Mouse (Mus musculus): ENCODE measurements around the gene Kif5a.
A peak's percentile ranks its signal among the peaks of the same experiment; 100 is the strongest.

Gene Kif5a

DNA sequence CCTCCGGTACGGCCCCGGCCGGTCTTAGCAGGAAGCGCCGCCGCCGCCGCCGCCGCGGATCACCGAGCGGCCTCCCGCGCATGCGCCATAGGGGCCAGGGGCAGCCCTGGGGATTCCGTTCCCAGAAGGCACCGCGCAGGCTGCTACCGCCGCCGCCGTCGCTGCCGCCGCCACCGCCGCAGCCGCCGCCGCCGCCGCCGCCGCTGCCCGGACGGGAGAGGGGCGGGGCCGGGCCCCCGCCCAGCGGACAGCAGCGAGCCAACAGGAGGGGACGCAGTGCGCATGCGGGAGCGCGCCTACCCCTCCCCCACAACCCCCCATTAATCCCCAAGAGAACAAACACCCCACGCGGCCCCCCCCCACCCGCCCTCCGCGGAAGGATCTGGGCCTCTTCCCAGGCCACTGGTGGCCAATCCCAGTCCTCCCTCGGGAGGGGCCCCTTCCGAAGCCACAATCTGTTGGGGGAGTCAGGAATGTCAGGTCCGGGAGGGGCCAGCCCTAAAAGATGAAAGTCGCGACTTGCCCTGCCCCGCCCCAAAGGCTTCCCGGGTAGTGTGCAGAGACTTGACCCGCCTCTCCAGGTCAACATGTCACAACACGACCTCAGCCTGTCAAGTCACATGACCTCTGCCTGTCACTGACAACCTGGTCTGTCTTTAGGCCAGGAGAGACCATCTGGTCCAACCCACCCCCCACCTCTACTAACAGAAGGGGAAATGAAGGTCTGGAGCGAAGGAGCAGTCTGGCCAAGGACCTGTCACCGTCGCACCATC is 25.8 kb upstream of the Kif5a start, which contains the start of gene Mbd6:
Gene Mbd6 (minus strand): TSS at position 219 of the 773 bp plus-strand sequence.
- DNase-seq: peak; percentile 93

DNA sequence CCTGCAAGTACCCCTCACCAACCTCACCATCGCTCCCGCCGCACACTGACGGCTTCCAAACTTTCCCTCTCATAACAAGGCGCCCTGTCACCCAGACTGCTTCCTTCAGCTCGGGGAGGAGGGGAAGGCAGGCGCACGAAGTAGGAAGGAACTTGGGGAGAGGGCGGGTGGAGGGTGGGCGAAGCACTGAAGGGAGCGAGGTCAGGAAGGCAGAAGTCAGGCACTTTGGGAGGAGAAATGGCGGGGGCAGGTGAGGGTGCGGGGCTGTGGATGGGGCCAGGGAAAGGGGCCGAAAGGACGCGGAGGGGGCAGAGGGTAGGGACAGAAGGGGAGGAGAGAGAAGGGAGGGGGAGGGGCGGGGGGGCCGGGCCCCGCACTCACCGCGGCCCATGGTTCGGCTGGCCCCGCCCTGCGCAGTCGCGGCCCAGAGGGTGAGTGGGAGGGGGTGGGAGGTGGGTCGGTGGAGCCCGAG is 25.2 kb upstream of the Kif5a start:
- peak; percentile 72 for DNase-seq

DNA sequence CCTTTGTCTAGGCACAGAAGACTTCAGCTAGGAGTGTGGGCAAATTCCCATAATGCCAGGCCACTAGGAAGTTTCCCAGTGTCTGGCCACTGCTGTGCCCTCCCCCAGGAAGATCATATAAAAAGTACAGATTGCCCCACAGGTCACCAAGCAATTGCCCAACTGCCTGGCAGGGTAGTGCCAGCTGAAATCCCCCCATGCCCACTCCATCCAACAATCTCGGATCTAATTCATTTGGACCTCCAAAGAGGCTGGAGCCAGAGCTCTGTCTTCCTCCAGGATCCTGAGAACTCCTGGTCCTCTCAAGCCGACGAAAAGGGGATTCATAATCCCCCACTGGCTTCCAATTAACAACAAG is 24.8 kb upstream of the Kif5a start:
- DNase-seq: no peak

DNA sequence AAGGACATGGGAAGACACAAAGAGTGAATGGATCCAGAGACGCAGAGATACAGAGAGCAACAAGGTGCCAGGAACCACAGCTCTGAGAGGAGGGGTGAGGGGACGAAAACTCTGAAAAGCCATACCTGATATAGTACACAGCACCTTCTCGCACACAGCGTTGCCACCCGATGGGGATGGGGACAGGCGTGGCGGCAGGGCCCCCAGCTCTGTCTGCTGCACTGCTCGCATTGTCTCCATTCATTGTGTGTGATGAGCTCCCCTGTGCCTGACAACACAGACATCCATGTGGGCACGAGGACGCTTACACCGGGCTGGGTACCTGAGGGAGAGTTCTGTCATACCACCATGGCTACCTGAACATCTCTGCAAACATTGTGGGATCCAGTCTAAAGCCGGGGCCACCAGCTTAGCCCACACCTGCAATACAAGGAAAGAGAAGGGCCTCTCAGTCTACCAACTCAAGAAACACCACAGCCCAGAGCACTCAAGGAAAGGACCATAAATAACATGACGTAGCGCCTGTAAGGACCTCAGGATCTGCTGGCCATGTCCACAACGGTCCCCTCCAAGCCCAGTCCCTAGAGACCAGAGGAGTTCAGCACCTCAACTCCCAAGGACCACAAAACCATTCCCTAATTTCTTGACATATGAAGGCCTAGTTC is 24.3 kb upstream of the Kif5a start:
- DNase-seq: no peak

DNA sequence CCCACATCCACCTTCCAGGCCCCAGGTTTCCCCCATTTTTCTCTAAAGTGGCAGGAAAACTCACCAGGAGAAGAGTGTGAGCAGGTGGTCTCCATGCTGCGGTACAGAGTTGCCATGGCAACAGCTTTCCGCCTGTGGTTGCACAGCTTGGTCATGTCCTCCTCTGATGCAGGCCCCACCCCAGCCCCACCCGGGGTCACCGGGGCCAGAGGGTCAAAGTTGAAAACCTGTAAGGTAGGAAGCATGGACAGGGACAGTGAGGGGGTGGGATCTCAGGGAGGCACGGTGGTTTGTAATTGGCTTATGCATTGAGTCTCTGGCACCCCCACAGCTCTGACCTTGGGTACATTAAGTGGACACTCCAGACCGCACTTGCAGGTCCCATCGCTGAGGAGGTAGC is 23.6 kb upstream of the Kif5a start:
- DNase-seq: peak; percentile 37

DNA sequence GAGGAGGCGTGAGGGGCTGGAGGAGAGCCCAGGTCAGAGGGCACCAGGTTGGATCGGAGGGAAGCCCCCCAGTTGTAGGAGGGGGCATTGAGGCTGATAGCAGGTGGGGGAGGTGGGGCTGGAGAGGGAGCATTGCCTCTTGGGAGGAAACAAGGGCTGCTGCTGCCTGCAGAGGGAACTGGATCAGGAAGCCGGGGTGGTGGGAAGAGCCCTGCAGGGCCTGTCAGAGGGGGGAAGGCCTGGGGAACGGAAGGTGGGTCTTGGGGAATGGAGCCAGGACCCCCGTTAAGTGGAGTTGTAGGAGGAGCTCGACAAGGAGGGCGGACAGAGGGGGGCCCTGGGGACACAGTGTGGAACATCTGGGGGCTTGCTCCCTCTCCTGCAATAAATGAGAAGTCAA is 23.0 kb upstream of the Kif5a start:
- DNase-seq: no peak

DNA sequence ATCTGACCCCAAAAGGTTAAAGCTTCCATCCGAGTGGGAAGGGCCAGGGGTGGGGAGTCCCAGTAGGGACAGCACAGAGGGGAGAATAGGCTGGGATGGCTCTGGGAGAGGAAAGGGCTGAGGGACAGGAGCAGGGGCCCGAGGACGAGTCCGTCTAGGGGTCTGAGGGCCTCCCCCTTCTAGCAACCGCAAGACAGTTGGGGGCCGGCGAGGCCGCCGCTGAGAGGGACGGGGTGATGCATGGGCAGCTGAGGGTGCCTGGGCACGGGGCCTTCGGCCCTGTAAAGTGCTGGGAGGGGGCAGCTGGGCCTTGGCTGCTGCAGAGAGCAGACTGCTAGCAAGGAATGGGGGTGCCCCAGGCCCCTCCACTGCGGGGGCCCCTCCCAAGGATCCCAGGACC is 22.5 kb upstream of the Kif5a start:
- DNase-seq: no peak

DNA sequence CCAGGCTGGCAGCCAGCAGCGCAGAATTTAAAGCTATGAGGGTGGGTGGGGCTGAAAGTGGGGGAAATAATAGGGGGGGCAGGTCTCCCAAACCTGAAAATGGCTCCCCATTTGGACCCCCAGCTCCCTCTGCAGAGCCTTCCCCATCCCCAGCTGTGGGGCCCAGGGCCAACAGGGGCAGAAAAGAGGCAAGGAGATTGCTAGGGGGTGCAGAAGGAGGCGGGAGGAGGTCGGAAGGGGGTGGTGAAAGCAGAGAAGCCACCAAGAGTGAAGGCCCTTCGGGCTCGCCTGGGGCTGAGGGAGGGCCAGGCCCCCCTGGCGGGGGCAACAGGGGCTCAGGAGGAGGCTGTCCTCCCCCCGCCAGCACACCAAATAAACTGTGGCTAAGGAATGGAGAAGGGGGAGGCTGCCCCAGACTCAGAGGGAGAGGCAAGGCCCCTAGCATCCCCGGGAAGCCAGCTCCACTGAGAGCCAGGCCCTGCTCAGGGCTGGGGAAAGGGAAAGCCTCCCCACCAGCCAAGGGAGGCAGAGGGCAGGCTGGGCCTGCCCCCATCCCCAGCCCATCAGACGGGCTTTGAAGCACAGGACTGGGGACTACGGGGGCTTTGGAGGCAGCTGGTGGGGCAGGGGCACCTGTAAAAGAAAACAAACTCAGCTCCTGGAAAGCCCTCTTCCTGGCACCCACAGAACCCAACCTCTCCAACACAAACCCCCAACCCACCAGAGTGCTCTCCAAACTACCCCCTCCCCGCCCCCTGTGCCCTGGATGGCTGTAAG is 21.8 kb upstream of the Kif5a start:
- no peak for DNase-seq

DNA sequence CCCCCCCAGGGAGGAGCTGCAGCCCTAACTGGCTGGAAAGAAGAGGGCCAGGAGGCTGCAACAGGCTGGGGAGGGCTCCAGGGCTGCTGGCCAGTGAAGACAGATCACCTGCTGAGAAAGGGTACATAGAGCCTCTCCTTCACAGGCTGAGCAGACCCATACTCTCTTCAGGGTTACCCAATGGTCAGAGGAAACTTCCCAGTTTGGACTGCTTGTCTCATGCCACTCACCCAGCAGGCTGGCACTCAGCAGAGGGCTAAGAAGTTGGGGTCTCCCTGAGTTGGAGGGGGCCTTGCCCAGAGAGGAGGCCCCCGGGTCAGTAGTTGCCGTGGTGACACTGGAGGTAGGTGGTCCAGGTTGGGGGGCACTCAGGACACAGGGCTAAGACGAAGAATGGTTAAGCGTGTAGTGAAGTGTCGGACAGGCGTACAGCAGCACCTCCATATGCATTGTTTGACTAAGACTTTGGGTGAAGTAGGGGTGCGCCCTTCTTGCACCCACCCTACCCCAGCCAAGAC is 21.0 kb upstream of the Kif5a start:
- no peak for DNase-seq

DNA sequence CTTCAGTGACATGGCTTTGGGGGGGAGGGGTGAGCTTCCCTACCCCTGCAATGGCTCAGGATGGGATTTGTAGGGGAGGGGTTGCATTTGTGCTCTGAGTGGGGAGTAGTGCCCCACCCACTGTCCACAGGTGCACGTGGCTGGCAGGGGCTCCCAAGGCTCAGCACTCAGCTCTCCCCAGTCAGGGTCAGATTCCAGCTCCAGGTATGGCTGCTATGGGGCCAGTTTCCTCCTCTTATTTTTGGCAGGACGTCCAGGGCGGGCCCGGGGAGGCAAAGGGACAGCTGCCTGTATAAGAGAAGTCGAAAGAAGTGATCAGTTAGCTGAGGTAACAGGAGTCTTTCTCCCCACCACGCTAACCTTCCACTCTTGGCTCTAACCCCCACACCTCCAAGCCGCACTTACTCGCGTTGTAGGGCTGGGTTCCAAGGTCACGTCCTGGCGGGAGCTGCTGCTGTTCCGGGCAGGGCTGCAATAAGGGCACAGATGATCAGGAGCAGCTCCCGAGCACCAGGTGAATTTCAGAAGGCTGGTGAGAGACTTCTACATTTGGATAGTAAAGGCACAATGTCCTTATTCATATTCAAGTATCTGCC is 19.6 kb upstream of the Kif5a start:
- no peak for DNase-seq

DNA sequence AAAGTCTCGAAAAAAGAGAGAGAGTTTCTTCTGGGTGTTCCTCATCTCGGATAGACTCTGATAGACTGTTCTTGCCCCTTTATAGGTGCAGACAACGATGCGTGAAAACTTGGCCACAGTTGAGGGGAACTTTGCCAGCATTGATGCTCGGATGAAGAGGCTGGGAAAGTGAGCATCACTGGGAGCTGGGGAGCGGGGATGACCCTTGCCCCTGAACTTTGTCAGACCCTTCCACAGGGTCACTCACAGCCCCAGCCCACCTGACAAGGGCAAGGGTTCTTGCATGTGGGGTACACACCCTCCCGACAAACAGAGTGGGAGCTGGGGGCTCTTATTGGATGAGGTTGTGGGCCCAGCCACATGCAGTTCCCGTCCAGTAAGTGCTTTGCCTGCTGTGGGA is 18.2 kb upstream of the Kif5a start:
- DNase-seq: no peak

DNA sequence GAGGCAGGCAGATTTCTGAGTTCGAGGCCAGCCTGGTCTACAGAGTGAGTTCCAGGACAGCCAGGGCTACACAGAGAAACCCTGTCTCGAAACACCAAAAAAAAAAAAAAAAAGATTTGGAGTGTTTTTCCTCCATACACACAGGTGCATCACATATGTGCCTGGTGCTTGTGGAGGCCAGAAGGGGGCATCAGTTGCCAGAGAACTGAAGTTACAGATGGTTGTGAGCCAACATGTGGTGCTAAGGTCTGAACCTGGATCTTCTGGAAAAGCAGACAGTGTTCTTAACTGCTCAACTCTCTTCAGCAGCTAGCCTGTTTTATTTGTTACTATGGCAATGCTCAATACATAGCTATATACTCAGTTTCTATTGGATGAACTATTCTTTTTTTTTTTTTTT is 16.6 kb upstream of the Kif5a start:
- DNase-seq: no peak

DNA sequence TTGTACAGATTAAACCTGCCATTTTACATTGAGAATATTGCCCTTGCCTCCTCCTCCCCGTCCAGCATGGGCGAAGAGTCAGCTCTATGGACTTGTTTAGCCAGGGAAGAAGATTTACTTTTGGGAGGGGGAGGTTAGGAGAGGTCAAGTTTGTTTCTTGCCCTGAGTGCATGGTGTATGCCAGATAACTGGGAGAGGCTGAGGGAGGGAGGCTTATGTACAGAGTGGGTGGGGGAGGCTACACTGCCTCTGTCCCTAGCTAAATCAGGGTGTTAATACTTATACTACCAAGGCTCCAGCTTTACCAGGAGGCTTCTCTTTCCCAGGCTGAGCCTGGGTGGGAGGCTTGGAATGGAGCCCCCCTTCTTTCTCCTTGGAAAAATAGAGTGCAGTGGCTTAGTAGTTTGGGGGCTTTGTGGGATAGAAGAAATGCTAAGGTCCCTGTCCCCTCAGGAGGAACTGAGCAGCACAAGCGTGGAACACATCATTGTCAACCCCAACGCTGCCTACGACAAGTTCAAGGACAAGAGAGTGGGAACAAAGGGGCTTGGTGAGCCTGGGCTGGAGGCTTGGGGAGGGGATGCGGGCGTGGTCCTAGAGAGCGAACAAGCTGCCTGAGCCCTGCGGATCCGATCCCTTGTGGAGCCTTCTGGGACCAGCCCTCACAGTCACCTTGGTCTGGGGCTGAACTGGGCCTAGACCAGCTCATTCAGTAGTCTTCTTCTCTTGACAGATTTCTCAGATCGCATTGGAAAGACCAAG is 11.3 kb upstream of the Kif5a start:
- no peak for DNase-seq

DNA sequence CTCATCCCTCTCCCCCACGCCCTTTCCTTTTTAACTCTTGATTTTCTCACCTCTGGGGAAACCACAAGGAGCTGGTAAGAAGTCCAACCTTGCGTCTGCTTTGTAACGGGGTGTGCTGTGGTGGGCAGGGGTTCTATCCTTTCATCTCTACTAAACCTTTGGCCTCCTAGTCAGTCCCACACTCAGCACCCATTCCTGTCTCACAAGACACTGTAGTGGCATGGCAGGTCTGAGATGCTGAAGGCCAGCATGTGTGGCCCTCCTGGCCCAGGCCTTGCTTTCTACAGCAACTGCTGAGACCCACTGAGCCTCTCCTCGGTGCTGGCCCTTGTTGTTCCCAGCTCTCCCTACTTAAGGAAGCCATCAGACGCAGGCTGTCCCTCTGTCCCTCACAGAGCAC is 9.2 kb upstream of the Kif5a start:
- DNase-seq: no peak

DNA sequence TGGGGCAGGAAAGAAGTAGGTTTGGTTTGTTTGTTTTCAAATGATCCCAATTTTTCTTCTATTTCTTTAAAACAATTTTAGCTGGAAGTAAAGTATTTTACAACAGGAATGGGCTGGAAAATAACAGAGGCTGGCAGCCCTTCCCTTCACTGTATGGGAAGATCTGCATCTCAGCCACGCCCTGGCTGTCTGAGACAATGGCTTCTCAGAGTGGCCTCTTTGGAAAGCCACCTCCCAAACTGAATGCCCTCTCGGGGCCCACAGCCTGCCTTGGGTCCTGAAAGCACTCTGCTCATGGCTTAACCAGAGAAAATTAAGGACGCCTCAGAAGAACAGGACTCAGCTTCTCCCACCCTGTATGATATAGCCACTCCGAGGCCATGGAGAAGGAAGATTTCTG is 6.7 kb upstream of the Kif5a start:
- no peak for DNase-seq

DNA sequence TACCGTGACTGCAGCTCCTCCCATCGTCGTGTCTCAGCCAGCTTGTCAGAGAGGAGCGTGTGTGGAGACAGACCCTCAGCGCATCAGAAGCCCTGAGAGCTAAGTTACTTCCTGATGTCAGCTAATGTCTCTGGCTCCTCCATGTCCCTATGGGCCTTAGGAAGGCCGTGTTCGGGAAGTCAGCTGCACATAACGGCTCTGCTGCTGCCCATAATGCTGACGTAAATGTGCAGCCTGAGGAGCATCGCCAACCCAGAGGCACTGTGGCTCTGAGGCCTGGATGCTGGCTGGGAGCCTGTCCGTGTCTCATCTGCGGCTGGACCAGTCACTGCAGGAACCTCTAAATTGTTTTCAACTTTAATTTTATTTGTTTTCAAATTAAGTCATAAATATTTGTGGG is 5.9 kb upstream of the Kif5a start:
- DNase-seq: no peak

DNA sequence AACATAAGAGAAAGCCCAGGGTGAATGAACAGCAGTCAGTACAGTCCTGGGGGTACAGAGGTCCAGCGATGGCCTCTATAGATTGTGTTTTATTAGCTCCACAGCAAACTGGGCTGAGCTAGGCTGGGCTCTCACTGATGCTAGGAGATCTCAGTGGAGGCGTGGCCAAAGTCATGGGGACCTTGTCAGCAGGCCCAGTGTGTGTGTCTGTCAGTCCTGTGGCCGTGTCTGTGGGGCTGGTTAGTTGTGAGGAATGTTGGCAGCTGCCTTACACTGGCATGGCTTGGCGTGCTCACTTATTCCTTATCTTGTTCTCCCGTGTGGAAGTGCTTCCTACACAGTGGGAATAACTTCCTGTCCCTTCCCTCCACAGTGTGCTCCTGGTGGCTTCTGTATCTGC is 5.3 kb upstream of the Kif5a start:
- no peak for DNase-seq

DNA sequence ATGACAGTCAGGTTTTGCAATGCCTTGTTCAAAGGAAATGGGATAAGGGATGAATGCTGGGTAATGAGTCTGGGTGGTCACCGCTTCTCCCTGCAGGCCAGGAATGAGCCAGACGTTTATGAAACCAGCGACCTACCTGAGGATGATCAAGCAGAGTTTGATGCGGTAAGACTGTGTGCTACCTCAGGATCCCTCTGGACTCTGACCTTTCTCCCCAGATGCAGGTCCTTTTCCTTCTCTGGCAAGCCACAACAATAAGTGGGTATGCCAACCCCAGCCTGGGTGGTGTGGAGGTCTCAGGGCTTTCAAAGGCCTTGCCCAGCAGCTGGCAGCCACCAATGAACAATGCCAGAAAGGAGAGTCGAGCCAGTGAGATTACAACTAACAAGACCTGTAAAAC is 4.2 kb upstream of the Kif5a start:
- DNase-seq: no peak

DNA sequence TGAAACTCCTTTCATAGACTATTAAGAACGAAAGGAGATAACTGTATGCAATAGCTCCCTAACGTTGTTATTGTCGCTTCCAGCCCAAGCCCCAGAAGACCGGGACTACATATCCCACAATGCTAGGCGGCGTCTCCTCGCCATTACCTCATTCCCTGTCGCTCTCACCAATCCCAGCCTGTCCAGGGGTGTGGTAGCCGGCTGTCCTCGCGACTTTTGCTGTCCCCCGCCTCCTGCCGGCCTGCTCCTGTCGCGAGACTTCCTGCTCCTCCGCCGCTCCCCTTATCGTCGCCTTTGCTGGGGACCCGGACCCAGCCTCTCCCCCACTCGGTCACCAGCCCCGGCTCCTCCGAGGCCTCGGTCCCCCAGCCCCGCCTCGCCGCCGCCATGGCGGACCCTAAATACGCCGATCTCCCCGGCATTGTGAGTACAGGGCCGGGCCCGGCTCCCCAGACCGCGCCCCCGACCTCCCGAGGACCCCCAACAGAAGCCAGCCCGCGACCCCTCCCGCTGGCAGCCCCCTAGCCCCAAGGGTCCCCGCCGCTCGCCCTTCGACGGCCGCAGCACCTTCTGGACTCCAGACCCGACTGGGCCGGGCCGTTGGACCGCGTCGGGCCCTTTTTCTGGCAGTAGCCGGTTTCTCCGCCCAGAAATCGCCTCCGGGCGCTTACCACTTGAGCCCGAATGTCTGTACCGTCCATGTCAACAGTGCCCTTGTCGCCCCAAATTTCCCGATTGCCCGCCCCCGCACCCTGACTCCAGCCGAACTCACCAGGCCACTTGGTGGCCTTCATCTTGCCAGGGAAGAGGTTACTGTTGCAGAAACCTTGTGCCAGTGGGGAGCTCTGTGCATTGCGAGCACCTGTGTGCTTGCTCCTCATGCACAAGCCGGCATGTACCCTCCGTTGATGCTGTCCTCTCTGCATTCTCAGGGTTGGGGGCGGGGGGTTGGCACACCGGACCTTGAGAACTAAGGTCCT is 3.3 kb upstream of the Kif5a start, which contains the start of gene Dctn2:
Gene Dctn2 (plus strand): TSS at position 257 of the 980 bp plus-strand sequence.
- DNase-seq: peak; percentile 96

DNA sequence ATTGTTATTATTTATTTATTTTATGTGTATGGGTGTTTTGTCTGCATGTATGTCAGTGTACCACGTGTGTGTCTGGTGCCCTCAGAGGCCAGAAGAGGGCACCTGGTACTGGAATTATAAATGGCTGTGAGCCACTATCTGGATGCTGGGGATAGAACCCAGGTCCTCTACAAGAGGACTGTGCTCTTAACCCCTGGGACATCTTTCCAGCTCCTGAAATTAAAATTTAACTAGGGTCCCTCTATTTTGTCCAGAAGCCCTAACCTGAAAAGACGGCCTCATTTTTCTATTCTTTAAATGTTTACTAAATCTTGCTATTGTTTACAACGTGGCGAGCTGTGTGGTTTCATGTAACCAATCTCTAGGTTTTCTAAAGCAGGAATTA is 2.6 kb upstream of the Kif5a start:
- peak; percentile 17 for DNase-seq

DNA sequence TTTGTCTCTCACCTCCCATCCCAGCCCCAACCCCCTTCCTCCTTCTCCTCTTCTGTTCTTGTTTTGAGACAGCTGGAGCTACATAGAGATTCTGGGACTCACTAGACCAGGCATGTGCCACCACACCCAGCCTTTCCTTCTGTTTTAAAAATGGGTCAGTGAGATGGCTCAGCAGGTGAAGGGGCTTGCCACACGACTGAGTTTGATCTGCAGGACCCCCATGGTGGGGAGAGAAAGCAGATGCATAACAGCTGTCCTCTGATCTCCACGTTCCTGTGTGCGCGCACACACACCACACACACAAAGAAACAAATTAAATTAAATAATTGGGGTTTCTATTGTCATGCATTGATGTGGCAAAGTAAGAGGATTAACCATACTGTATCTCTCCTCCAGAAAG is 1.8 kb upstream of the Kif5a start:
- no peak for DNase-seq

Data from embryo, embryonic 11 days (tissue).